Mouse (Mus musculus): ENCODE measurements at regions not wholly inside any gene's neighbourhood (a gene's known extent, or its start where the extent isn't known, plus 50 kb on each side); places are given as distances from the start of the nearest gene placed in this dataset.

DNA sequence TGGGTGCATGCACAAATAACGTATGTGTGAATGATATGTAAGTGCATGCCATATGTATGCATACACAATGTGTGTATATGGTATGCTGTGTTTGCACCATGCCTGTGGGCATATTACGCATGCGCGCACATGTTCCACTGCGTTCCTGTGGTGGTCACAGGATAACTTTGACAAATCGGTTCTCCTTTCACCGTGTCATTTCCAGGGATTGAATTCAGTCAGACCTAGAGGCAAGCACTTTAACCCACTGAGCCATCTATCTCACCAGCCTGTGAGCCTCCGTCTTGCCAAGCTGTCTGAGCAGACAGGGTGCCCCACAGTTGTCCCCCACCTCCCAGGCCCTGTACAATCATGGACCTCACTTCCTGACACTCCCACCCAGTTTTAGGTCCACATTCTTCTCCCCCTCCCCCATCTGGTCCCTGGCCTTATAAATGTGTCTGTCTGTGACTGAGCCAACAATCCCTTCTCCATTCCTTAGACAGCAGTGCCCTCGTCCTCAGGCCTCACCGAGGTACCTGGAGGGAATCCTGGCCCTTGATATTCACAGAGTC lies 81.8 kb upstream of the Ptpn1 start:
- TF ChIP-seq CTCF (IDR thresholded peaks at IDR 0.05; ENCODE audit: control insufficient read depth, insufficient read depth, insufficient read length) (no peak), MYOG (IDR thresholded peaks at IDR 0.05; ENCODE audit: control insufficient read depth, extremely low read depth, insufficient read length) (no peak), USF1 (IDR thresholded peaks at IDR 0.05; ENCODE audit: low read depth) (no peak), MAX (IDR thresholded peaks at IDR 0.05) (no peak), CEBPB (IDR thresholded peaks at IDR 0.05; ENCODE audit: low read depth) (no peak), FOSL1 (IDR thresholded peaks at IDR 0.05; ENCODE audit: insufficient read depth, low read length, poor library complexity, severe bottlenecking) (no peak)

Data from C2C12 (cell line).